Mouse (Mus musculus): ENCODE measurements around the gene Ppp4r3a.

Ppp4r3a gene

DNA sequence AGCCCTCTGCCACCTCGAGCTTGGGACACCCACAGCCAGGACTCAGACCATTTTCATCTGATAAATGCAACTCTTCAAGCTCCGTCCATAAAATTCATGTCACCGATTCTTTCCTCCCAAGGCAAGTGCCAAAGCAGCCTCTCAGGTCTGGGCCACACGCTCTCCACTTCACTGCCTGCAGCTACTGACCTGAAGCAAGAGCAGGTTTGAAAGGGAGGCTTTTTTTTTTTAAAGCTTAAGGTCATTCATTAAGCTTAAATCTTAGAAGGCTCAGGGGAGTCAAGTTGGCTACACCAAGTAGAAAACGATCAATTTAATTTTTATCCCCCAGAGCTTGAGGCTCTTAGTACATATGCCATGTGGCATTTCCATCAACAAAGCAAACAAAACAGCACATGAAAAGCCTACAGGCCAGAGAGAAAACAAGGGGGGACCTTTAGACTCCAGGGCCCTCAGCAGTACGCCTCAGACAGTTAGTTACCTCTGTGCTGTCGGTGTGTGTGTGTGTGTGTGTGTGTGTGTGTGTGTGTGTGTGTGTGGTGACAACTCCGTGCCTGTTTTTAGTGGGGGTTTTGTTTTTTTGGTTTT lies 70.3 kb downstream of the Ppp4r3a start:
- no peak for DNase-seq (ENCODE audit: low read depth)

DNA sequence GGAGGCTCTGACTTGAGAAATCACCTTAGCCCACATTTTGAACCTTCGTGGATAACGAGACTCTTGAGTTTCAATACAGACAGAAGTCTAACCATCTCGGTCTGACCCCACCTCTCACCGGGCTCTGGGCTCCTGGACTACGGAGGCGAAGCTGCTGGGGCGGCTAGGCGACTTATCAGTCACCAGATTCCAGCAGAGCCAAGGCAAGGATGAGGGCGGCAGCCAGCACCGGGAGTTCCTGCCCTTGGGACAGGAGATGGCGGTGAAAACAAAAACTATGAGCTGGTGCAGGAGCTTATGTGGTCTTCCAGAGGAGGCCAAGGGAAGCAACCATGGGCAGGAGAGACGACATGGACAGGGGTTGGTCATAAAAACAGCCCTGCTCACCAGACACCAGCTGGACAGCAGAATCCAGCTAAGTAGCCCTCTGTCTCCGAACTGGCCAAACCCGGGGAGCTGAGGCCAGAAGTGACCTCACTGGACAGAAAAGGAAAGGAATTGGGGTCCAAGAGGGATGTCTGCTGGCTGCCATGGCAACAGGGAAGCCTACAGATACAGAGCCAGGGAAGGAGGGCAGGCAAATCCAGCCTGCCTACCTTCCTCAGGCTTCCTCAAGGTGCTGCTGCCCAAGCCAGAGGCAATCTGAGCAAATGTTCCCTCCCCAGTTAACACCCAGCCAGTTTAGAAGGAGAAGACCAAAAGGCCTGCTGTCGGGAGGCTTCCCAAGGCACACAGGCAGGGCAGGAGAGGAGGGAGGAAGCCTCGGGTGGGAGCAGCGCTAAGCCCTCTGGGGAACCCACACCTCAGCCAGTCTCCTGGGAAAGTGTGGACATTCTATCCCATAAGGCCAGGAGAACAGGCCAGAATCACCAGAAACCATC lies 71.1 kb downstream of the Ppp4r3a start:
- no peak for DNase-seq (ENCODE audit: low read depth)

DNA sequence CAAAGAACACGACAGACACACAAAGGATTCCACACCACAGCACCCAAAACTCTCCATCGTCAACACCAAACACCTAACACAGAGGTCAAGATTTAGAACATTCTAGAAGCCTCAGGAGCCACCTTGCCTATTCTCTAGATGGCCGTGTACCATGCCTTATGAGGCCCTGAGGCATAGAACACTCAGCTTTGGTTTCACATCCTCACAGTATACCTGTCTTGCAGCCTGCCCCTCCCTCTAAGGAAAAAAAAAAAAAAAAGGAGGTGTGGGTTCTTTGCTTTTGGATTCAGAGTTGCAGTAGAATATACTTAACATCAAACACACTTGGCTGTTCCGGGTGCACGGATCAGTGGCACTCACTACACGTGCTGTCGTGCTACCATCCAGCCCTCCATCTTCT lies 72.5 kb downstream of the Ppp4r3a start:
- no peak for DNase-seq (ENCODE audit: low read depth)

DNA sequence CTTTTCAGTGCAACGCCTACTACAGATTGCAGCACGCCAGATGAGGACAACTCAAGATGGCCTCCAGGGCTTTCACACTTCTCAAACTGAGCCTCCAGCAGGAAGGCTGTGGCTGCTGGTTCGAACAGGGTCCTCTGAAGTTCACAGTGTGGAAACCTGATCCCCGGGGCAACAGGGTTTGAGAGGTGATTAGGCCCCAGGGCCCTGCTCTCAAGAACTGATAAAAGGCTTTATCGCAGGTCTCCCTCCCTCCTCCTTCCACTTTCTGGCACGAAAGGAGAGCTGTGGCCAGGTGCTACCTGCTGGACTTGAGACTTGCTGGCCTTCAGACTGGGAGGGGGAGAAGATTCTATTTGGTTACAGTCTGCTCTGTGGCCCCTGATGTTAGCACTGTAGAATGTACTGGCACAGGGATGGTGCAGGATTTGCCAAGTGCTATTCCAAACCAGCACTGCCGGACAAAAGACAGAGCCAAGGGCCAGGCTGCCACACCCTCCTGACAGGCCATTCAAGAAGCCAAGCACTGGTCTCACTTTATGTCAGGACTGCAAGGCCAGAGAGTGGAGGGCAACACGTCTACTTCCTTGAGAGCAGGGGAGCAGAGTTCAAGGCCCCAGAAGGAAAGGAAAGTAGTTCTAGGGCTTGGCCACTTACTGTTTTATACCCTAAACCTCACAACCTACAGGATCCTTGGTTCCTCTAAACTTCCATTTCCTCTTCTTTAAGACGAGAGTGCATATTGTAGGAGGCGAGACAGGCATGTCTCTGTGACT lies 73.2 kb downstream of the Ppp4r3a start:
- DNase-seq (ENCODE audit: low read depth) = no peak

DNA sequence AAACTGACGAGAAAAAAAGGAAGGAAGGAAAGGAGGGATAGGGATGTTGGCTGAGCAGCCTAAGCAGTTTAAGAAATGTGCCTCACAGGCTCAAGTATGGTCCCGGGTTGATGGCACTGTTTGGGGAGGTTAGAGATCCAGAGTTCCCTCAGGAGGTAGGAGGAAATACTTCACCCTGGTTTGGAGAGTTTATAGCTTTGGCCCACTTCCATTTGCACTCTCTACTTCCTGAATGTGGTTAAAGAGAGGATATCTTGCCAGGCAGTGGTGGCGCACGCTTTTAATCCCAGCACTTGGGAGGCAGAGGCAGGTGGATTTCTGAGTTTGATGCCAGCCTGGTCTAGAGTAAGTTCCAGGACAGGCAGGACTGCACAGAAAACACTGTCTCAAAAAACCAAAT lies 74.3 kb downstream of the Ppp4r3a start:
- peak; percentile 35 for DNase-seq (ENCODE audit: low read depth)

DNA sequence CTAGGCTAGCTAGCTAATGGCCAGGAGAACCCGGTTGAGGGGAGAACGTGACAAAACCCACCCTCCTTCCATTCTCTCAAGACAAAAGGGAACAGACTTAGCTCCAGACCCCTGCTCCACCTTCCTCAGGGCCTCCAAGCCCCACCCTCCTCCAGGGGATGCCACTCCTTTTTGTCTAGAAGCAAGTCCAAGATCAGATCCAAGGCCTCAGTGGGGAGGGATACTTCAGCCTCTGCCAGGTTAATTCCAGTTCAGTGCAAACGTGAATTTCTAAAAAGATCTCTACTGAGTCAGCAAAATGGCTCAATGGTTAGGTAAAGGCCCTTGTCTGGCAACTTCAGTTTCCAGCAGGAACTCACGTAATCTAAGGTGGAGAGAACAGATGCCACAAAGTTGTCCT lies 74.9 kb downstream of the Ppp4r3a start:
- no peak for DNase-seq (ENCODE audit: low read depth)

DNA sequence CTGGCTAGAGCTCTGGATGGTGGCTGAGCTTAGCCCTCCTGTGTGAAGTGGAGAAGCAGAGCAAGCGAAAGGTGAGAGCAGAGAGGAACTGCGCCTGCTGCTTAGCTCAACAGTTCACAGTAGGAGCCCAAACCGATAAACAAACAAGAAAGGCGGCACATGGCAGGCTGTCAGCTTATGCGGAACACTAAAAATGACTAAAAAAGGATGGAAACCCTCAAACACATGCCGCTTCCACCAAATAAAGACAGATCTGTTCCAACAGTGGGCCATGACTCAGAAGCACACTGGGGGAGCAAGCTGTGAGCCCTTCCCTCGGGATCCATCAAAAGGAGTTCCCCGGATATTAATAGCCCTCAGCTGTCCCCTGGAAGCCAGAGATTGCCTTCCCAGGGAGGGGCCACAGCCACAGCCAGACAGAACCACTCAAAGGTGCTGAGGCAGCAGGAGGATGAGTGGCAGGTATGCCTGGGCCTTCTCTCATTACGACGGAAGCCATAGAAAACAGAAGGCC lies 75.5 kb downstream of the Ppp4r3a start:
- DNase-seq (ENCODE audit: low read depth) = no peak

DNA sequence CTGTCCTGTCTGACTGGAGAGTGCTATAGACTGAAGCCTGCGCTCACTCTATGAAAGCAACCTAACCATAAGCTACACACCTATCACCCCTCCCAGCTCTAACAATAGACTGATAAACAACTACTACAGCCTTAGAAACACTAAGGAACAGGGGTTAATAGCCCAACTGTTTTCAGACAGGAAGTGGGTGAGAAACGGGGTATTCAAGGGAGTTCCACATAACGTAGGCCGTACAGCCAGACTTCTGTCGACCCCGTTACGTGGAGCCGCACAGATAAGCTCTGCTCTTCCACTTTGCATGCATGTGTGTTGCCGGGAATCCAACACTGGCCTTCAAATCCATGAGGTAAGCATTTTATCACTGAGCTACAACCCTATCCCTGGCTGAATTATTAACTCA lies 76.1 kb downstream of the Ppp4r3a start:
- DNase-seq (ENCODE audit: low read depth) = no peak

DNA sequence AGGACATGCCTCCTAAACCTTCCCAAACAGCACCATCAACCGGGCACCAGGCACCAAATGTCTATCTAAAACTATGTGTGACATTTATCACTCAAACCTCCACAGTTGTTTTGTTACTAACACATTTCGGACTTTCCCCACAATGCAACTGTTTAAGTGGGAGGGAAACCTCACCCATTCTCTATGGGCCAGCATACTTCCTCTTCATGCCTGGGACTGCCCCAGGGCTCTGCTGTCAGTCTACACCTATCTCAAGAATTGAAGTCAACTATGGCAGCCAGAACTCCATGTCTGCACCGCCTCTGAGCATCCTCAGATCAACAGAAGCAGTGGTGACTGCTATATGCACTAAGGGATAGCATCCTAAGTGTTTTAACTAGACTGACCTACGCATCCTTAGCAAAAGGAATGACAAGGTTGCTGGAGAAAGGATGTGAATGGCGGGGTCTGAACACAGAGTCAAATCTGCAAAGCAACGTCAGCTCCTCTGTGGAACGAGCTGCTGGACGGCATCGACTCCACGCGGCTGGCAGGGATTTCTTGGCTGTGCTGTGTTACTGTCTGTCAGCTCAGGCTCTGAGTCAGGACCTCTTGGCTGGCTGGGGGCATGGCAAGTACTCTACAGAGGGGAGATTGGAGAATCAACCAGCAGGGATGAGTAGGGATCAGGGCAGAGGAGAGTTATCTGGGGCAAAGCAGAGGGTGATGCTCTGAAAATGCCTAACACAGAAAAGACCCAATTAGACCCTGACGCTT lies 77.7 kb downstream of the Ppp4r3a start:
- DNase-seq (ENCODE audit: low read depth) = no peak

DNA sequence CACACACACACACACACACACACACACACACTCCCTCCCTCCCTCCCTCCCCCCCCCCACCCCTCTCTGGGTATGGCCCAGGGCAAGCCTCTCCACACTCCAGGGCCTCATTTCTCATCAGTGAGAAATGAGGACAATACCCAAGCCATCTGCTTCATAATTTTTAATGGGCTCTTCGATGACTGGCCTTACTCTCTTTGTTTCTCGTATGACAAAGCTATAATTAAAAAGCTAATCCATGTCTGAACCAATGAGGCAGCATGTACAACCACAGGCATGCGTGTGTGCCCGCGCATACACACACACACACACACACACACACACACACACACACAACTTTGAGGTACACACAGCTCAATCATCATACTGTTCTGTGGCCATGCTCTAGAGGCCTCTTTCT lies 78.5 kb downstream of the Ppp4r3a start:
- DNase-seq (ENCODE audit: low read depth) = no peak

DNA sequence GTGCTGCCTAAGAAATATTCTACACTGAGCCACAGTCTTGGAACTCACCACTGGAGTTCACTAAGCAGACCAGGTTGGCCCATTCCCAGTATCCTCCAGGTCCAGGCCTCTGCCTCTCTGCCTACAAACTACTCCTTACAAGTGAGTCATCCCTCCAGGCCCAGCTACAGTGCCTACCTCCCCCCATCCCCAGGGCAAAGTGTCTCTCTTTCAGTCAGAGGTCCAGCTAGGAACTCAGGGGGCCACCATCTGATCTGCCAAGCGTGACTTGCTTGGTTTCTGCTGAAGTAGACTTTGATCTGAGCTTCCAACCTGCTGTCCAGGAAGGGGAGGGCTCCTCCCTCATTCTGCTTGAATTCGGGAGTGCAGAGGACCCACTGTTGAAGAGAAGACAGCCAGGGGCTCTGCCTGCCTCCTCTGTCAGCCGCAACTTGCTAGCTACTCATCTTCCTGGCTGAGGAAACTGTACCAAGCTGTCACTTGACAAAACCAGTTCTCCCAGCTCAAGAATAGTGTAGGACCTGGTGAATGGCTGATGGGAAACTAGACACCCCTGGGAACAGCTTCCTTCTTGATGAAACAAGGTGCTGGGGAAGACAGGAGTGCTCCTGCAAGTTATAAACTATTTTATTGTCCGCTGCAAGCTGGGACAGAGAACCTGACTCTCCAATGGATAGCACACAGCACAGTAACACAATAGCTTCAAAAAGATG lies 80.5 kb downstream of the Ppp4r3a start:
- no peak for DNase-seq (ENCODE audit: low read depth)

DNA sequence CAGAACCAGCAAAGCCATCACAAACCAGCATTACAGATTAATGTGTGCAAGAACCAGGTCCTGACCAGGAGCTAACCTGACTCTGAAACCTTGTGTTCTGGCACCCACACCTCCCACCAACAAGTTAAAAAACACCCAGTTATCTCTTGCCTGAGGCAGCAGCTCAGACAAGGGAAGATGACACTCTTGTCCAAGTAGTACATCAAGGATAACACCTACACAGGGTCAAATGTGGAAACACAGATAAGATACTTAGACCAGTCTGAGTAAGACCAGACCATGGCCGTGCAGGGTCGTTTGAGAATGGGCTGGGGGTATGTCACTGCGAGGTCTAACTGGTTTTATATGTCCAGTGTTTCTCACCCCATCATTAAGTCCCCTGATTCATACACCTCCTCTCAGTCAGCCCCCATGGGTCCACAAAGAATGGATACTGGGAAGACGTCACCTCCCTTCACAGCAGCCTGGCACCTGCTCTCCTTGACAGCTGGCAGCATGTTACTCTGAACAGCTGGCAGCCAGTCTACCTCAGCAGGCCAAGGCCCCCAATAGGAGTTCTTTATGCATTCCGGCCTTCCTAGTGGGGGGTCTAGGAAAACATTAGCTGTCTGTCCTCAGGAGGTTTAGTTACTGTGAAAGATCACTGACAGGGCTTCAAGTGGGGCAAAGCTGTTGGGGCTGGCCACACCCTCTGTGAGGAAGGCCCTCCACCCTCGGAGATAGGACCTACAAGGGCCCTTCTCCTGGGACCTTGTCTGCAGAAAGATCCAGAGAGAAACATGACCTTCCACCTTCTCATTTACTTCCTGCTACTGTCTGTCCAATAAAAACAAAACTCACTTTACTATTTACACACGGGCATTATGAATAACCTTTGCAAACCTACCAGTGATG lies 84.2 kb downstream of the Ppp4r3a start:
- DNase-seq (ENCODE audit: low read depth) = no peak

DNA sequence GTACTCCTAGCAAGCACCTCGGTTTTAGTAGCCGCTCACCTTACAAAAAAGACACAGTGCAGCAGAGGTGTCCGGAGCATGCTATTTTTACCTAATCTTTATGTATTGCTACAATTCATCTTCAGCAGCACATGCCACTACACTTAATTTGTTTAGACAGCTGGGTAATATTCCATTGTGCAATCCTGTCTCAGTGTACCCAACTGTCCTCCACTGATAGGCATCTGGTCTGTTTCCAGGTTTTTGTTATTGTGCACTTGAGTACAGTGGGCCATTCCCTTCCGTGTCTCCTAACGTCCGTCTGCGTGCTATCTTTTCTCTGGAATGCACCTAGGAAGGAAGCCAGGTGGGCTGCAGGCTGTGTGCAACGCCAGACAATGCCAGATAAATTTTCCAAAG lies 84.9 kb downstream of the Ppp4r3a start:
- peak; percentile 52 for DNase-seq (ENCODE audit: low read depth)

DNA sequence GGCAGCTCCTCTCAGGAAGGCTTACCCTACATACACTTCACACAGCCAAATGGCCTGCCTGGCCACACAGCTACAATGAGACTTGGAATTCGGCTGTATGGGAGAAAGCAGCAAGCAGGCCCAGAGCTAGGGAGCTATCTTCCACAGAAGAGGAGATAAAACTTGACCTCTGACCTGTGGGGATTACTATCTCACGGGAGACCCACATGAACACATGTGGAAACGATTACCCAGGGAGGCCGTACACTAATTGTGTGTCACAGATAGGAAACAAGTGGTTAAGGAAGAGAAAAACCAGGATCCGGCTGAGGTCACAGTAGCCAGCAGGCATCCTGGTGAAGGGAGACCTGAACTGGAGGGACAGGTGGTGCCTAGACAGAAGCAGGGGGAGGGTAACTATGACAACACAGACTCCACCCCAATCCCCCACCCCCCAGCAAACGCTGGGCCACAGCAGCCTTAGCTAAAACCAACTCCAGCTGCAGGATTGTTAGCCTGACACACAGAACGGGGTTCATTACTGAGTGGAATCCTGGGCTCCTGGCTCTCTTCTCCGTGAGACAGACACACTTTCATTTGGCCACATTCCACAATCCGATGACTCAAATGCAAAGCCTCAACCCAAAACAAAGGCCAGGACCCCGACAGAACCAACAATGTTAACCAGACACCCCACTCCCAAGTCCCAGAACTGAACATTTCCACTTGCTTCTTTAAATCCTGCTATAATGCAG lies 85.5 kb downstream of the Ppp4r3a start:
- peak; percentile 40 for DNase-seq (ENCODE audit: low read depth)

DNA sequence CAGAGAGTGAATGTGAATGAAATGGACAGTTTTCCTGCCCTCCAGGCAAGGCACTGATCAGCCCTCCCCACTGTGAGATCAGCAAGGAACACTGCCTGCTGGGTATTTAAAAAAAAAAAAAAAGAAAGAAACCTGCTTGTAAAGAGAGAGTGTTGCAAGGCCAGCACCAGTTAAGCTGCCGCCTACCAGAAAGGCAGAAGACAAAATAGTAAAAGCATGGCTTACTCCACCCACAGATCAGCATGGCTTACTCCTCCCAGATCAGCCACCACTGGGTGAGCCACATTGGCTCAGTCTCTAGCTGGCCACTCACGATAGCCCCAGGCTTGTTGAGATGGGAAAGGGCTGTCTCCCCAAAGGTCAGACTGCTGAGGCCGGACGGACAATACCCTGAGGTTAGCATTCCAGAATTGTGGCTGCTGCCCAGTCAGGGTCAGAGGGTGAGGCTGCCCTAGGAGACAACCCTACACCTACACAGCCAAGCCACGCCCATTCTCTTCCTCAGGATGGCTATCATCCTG lies 87.1 kb downstream of the Ppp4r3a start:
- DNase-seq (ENCODE audit: low read depth) = no peak

DNA sequence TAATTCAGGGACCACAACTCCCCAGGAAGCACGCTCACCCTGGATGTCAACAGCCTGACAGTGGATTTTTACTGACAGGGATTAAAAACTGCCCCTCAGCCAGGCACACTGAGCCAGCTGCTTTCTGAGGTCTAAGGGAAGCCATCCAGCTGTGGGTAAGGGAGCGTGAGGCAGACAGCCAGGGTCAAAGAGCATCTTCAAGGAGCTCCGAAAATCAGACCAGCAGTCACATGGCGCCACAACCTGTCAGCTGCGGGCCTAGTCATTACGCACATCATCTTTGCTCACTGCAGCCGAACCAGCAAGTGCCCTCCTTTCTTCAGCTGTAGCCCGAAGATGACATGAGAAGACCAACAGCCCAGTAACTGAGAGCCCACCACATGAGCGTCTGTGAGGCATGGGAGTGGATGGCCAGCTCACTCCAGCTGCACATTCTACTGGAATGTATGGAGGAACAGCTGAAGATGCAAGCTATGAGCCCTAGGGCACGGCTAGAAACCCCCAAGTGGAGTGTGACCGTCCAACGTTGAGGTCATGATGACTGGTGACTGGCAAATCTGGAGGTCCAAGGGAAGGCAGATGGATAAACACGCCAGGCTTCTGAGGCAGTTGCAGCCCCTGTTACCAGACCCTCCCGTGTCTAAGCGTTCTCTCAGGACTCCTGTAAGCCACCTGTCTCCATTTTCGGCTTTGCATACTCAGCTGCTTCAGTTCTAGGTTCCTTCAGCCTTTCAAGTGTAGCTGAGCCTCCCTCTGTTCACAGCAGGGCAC lies 87.7 kb downstream of the Ppp4r3a start:
- DNase-seq (ENCODE audit: low read depth) = no peak

DNA sequence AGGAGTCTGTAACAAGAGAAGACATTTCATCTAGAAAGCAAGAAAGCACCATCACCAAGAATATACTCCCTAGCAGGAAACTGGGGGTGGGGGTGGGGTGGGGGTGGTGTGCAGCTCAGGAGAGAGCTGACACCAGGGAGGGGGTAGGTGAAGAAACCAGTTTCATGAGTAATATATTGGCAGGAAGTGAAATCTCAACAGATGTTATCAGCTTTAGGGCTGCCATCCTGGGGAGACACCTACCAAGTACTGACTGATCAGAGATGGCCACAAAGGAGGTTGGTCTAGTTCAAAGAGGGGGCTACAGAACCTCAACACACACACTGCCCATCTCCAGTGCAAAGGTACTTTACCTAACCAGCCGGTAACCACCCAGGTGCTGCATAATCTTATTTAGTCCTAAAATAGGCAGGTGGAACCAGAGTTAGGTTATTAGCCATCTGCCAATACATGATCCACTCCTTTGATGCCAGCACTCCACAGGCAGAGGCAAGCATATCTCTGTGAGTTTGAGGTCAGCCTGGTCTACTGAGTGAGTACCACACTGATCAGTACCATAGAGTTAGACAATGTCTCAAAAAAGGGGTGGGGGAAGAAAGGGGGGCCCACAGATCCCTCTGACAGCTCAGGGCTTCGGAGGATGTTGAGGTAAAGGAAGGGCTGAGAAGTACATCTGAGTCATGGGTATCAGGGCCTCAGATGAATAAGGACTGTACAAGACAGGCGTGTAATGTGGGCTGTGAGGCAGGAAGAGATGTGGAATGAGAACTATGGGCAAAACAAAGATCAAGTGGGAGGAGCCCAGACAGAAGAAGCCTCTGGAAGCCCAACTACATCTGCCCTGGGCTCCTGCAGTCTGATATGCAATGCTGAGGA lies 89.1 kb downstream of the Ppp4r3a start:
- peak; percentile 71 for DNase-seq (ENCODE audit: low read depth)

DNA sequence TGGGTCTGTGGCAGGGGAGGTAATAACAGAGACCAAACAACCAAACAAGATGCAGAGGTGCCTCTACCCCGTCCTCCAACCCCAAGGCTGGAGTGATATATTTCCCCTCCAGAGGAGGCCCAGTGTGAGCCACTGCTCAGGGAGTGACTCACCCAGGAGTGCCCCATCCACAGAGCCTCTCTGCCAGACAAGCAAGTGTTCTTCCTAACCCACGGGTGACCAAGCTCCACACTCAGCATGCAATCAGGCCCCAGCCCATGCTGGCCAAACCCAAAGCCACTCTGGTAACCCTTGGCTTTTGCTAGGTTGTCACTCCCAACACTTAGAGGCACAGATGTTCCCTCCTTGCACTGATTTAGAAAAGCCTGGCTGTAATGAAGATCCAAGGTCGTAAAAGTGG lies 90.4 kb downstream of the Ppp4r3a start:
- DNase-seq (ENCODE audit: low read depth) = no peak

Measured in 416B (cell line).